Mouse (Mus musculus) cerebellum, adult 2 months (tissue): ENCODE results near the gene Uck2.

Source experiments
- CTCF ChIP-seq: fragments of 200-500 bp; IDR thresholded peaks from 2 replicates; pipeline ENCODE4 v1.5.1; 2011; ENCODE audit warnings: low read depth, mild to moderate bottlenecking, control low read depth, low read length, moderate library complexity, borderline replicate concordance; ENCODE audit not compliant: insufficient read depth
- POLR2A ChIP-seq: fragments of 200-500 bp; IDR thresholded peaks from 2 replicates; pipeline ENCODE4 v1.6.1; 2011; ENCODE audit warnings: low read length, control low read depth, borderline replicate concordance; ENCODE audit not compliant: insufficient read depth

- no peak for TF ChIP-seq CTCF
- no peak for TF ChIP-seq POLR2A
Measured at GRCm38 (mm10) chr1:167187791-167188190, 97.3 kb downstream of the Uck2 start.
